ENCODE assay signal across 8 mouse cellular contexts in the genomic region with DNA sequence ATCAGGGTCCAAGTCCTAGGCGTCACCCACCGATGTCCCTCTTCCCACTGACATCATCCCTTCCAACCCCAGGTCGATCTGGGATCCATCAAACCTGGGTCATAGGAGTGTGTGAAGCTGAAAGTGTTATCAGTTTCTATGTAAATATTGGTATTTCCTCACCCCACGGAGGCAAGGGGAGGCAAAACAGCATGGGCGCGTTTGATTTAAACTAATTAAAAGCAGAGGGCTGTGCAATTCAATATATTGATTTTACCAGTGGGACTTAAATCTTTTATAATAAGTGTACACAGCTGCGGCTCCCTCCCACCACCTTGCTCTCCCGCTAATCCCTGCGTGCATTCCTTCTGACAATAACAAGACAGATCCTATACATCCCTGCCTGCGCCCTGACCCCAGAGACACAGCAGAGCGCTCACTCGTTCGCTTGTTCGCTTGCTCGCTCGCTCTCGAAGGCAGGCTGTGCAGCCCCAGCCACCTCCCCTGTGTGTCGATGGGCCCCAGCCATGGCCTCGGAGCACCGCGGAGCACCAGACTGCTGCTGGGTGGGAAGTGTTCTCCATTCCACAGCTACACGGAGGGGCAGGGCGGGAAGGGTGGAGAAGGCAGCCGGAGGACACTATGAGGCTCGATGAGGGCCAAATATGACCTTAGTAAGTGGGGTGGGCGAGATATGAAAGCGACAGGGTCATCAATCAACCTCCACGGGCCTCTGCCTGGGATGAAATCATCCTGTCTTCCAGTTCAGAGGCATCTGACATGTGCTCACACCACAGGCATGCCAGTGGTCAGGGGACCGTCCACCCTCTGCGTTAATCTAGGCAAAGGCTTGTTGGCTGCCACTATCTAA. TPM values are rescaled to one million over a fixed set of nuclear protein-coding genes. Genes with fewer than 3 reads are reported as not detected.
DNase-seq lines count a peak whose midpoint lies in the region; ATAC-seq and TF ChIP-seq lines count a peak whose summit lies in the region.

No protein-coding gene starts in this region.

- DNase-seq in liver, adult 2 months (ENCODE audit: extremely low read depth, low read depth, low spot score), result peak; percentile 25
- DNase-seq in liver, result no peak
- DNase-seq in forebrain, embryonic 14.5 days (ENCODE audit: low spot score), result peak; percentile 38
- no peak for DNase-seq in liver, embryonic 13.5 days
- DNase-seq in stomach, postnatal 0 days (ENCODE audit: low spot score), result peak; percentile 29
- no peak for DNase-seq in thymus, postnatal 25 days
- DNase-seq in right cerebral cortex, postnatal 10 days (ENCODE audit: low spot score in 2 of 2), result no peak
- DNase-seq in layer of hippocampus, adult 18-20 months (ENCODE audit: low spot score in 2 of 2), result no peak

- no peak overlapping the region for H3K9ac ChIP-seq in liver, adult 2 months (ENCODE audit: low read depth, low read length)
- H3K9ac ChIP-seq in forebrain, embryonic 14.5 days (ENCODE audit: low read length), result peak overlapping the region; percentile 10; the same call in 1 of the 2 replicates
- H3K9ac ChIP-seq in liver, embryonic 13.5 days, result no peak overlapping the region
- H3K9ac ChIP-seq in stomach, postnatal 0 days (ENCODE audit: low read length), result no peak overlapping the region

- no peaks in the 10 kb centered on the region for H3K36me3 ChIP-seq in liver, adult 2 months (ENCODE audit: control insufficient read depth, insufficient read depth, low read length)
- H3K36me3 ChIP-seq in forebrain, embryonic 14.5 days (ENCODE audit: control insufficient read depth, insufficient read depth, low read length), result no peaks in the 10 kb centered on the region
- H3K36me3 ChIP-seq in liver, embryonic 13.5 days, result no peaks in the 10 kb centered on the region
- H3K36me3 ChIP-seq in stomach, postnatal 0 days (ENCODE audit: control insufficient read depth, insufficient read depth, low read length), result no peaks in the 10 kb centered on the region

- H3K79me2 ChIP-seq in liver, adult 2 months (ENCODE audit: control insufficient read depth, insufficient read depth, low read length), result no peaks in the 10 kb centered on the region

- TF ChIP-seq EP300 in stomach, postnatal 0 days (optimal IDR thresholded peaks at IDR 0.05), result no peak

- H3K9me3 ChIP-seq in forebrain, embryonic 14.5 days (replicated peaks; ENCODE audit: control insufficient read depth, low read length), result no peaks in the 10 kb centered on the region
- no peaks in the 10 kb centered on the region for H3K9me3 ChIP-seq in liver, embryonic 13.5 days (replicated peaks)
- H3K9me3 ChIP-seq in stomach, postnatal 0 days (ENCODE audit: control insufficient read depth, low read length), result no peaks in the 10 kb centered on the region

- ATAC-seq in forebrain, embryonic 14.5 days, result no peak
- ATAC-seq in liver, embryonic 13.5 days (ENCODE audit: low read depth), result 0 out of 2 replicates have a peak, but pooled peaks have one; percentile 21
- ATAC-seq in stomach, postnatal 0 days (ENCODE audit: low FRiP score, low TSS enrichment), result no peak

- H3K4me1 ChIP-seq in liver, adult 2 months (ENCODE audit: control insufficient read depth, insufficient read depth, low read length), result 0 out of 2 replicates have a peak, but pooled peaks cover 3% of the 10 kb centered on the region
- peaks cover 32% of the 10 kb centered on the region for H3K4me1 ChIP-seq in forebrain, embryonic 14.5 days (ENCODE audit: control insufficient read depth, insufficient read depth, low read length)
- peaks cover 38% of the 10 kb centered on the region for H3K4me1 ChIP-seq in liver, embryonic 13.5 days (replicated peaks)
- H3K4me1 ChIP-seq in stomach, postnatal 0 days (replicated peaks; ENCODE audit: control insufficient read depth, insufficient read depth), result peaks cover 10% of the 10 kb centered on the region

- TF ChIP-seq CTCF in liver, adult 2 months (IDR thresholded peaks at IDR 0.05; ENCODE audit: low read depth, low read length), result no peak
- TF ChIP-seq CTCF in stomach, postnatal 0 days (IDR thresholded peaks at IDR 0.05; ENCODE audit: low read depth), result no peak

- H3K27ac ChIP-seq in liver, adult 2 months (replicated peaks; ENCODE audit: insufficient read depth, low read depth, low read length), result no peak overlapping the region
- H3K27ac ChIP-seq in forebrain, embryonic 14.5 days (ENCODE audit: low read depth, low read length), result peak overlapping the region; percentile 44; the same call in 1 of the 2 replicates
- no peak overlapping the region for H3K27ac ChIP-seq in liver, embryonic 13.5 days
- H3K27ac ChIP-seq in stomach, postnatal 0 days (replicated peaks), result peak overlapping the region; percentile 49; the same call in 1 of the 2 replicates

- H3K27me3 ChIP-seq in liver, adult 2 months (ENCODE audit: control insufficient read depth, insufficient read depth, low read length), result peaks cover 8% of the 10 kb centered on the region
- H3K27me3 ChIP-seq in forebrain, embryonic 14.5 days (replicated peaks; ENCODE audit: control insufficient read depth, insufficient read depth, low read length), result peaks cover 47% of the 10 kb centered on the region
- H3K27me3 ChIP-seq in liver, embryonic 13.5 days, result peaks cover 83% of the 10 kb centered on the region
- no peaks in the 10 kb centered on the region for H3K27me3 ChIP-seq in stomach, postnatal 0 days (ENCODE audit: control insufficient read depth, insufficient read depth, low read length)

- H3K4me3 ChIP-seq in liver, adult 2 months (ENCODE audit: insufficient read depth, low read depth, low read length), result no peak overlapping the region
- H3K4me3 ChIP-seq in forebrain, embryonic 14.5 days (ENCODE audit: low read depth, low read length), result no peak overlapping the region; the same call in 1 of the 2 replicates
- H3K4me3 ChIP-seq in liver, embryonic 13.5 days (replicated peaks), result no peak overlapping the region
- H3K4me3 ChIP-seq in stomach, postnatal 0 days (ENCODE audit: low read depth, low read length), result no peak overlapping the region

- peak overlapping the region; percentile 50 for H3K4me2 ChIP-seq in forebrain, embryonic 14.5 days (ENCODE audit: low read length)
- H3K4me2 ChIP-seq in liver, embryonic 13.5 days, result no peak overlapping the region
- H3K4me2 ChIP-seq in stomach, postnatal 0 days (replicated peaks; ENCODE audit: low read depth), result peak overlapping the region; percentile 34

- TF ChIP-seq POLR2A in liver, adult 2 months (IDR thresholded peaks at IDR 0.05; ENCODE audit: extremely low read depth, insufficient read depth, low read length), result no peak

- 27% methylated on average over 30 of the region's 30 CpGs for WGBS in liver, adult 2 months
- 11% methylated on average over 30 of the region's 30 CpGs for WGBS in forebrain, embryonic 14.5 days
- 20% methylated on average over 30 of the region's 30 CpGs for WGBS in liver, embryonic 13.5 days (ENCODE audit: insufficient replicate concordance)
- WGBS in stomach, postnatal 0 days, result 25% methylated on average over 30 of the region's 30 CpGs

RNA-seq across cellular contexts. Expression of a gene that starts 5.0 kb away (rescaled TPM):
- 0.55 and 0.74 TPM in 2 replicates for total RNA-seq in liver, adult 2 months (2014; rRNA removed)
- polyA plus RNA-seq in liver, adult 2 months (2012; rRNA removed), result 1.7 and 2.4 TPM in 2 replicates
- 8.7 and 11.4 TPM in 2 replicates for polyA plus RNA-seq in forebrain, embryonic 14.5 days (2014; fragmentation: Nextera tagmentation; extraction: Ambion mirVana)
- 2.2 and 2.6 TPM in 2 replicates for polyA plus RNA-seq in liver, embryonic 13.5 days (2015; fragmentation: Nextera tagmentation; extraction: Ambion mirVana)
- polyA plus RNA-seq in stomach, postnatal 0 days (2015; fragmentation: Nextera tagmentation; extraction: Ambion mirVana), result 8.2 and 8.9 TPM in 2 replicates
- 1 to 10 TPM; 4.8 to 5.1 TPM for total RNA-seq in layer of hippocampus, adult 18-20 months (2021)

RNA-seq across cellular contexts. Expression of a gene that starts 42.4 kb away (rescaled TPM):
- total RNA-seq in liver, adult 2 months (2014; rRNA removed), result under 0.01 and 0.07 TPM in 2 replicates
- polyA plus RNA-seq in liver, adult 2 months (2012; rRNA removed), result not detected in 2 replicates
- 0.95 and 1.5 TPM in 2 replicates for polyA plus RNA-seq in forebrain, embryonic 14.5 days (2014; fragmentation: Nextera tagmentation; extraction: Ambion mirVana)
- polyA plus RNA-seq in liver, embryonic 13.5 days (2015; fragmentation: Nextera tagmentation; extraction: Ambion mirVana), result 0.08 TPM in 1 of 2 replicates, not detected in the other
- polyA plus RNA-seq in stomach, postnatal 0 days (2015; fragmentation: Nextera tagmentation; extraction: Ambion mirVana), result 0.02 TPM in 2 replicates
- not detected for total RNA-seq in layer of hippocampus, adult 18-20 months (2021)

Comparison
In these comparisons a context has a peak if more than half of its experiments do, and no peak if none do; other contexts are left out.
1. DNase-seq: peak in liver, adult 2 months (single experiment), forebrain, embryonic 14.5 days (single experiment) and stomach, postnatal 0 days (single experiment); none in liver (single experiment), liver, embryonic 13.5 days (single experiment), thymus, postnatal 25 days (single experiment), right cerebral cortex, postnatal 10 days (0 of 2) and layer of hippocampus, adult 18-20 months (0 of 2).
2. H3K27ac ChIP-seq: peak in forebrain, embryonic 14.5 days (single experiment) and stomach, postnatal 0 days (single experiment); none in liver, adult 2 months (single experiment) and liver, embryonic 13.5 days (single experiment).